Mouse (Mus musculus) hindbrain, embryonic 14.5 days (tissue): ENCODE results near the gene Metrn. TPM values are rescaled to one million over a fixed set of nuclear protein-coding genes. Genes with fewer than 3 reads are reported as not detected.

ENCODE experiments used
- ATAC-seq: fragments of 200-750 bp; cut with Nextera tagmentation; 2 replicates; pipeline ENCODE4 v1.8.0; 2017; ENCODE audit warnings: moderate number of reproducible peaks, mild to moderate bottlenecking, moderate TSS enrichment, moderate library complexity; ENCODE audit not compliant: low FRiP score
- DNase-seq: peaks from one replicate; pipeline ENCODE4 v3.0.0-alpha.2; 2015; ENCODE audit warnings: low spot score
- H3K27ac ChIP-seq: fragments of 300-500 bp; sonication (generic); 2 replicates; pipeline ENCODE4 v1.5.1; 2014; ENCODE audit warnings: mild to moderate bottlenecking, moderate library complexity
- H3K27me3 ChIP-seq: fragments of 300-500 bp; sonication (generic); 2 replicates; pipeline ENCODE4 v1.6.1; 2014; ENCODE audit warnings: mild to moderate bottlenecking, low read length, mixed read lengths; ENCODE audit not compliant: control insufficient read depth, insufficient read depth
- H3K36me3 ChIP-seq: fragments of 300-500 bp; sonication (generic); replicated peaks from 2 replicates; pipeline ENCODE4 v1.6.1; 2014; ENCODE audit not compliant: control insufficient read depth, insufficient read depth
- H3K4me1 ChIP-seq: fragments of 300-500 bp; sonication (generic); replicated peaks from 2 replicates; pipeline ENCODE4 v1.6.1; 2014; ENCODE audit warnings: antibody characterized with exemption, low read length, mixed read lengths; ENCODE audit not compliant: control insufficient read depth, insufficient read depth
- H3K4me2 ChIP-seq: fragments of 300-500 bp; sonication (generic); replicated peaks from 2 replicates; pipeline ENCODE4 v1.6.1; 2014; ENCODE audit warnings: mild to moderate bottlenecking, moderate library complexity
- H3K4me3 ChIP-seq: fragments of 300-500 bp; sonication (generic); replicated peaks from 2 replicates; pipeline ENCODE4 v1.5.1; 2014; ENCODE audit warnings: mild to moderate bottlenecking, low read length
- H3K9ac ChIP-seq: fragments of 300-500 bp; sonication (generic); 2 replicates; pipeline ENCODE4 v1.6.1; 2014
- H3K9me3 ChIP-seq: fragments of 300-500 bp; sonication (generic); 2 replicates; pipeline ENCODE4 v1.6.1; 2016; ENCODE audit warnings: low read length; ENCODE audit not compliant: control insufficient read depth
- WGBS: fragments of 180-500 bp; shearing (Covaris S2); extraction: QIAGEN DNeasy Blood & Tissue Kit; methylation state at CpG from one replicate; pipeline ENCODE4 v1.1.7; 2014; 5-methylcytosine and 5-hydroxymethylcytosine counted together
- polyA plus RNA-seq: library from polyadenylated mRNA; unstranded; fragments of >200 nt; fragmentation: Nextera tagmentation; extraction: Ambion mirVana; gene quantifications from 2 replicates; pipeline ENCODE4 v1.2.1, GENCODE M21; 2014

Gene Metrn
- polyA plus RNA-seq, 1 experiment from 2014 or later, result 11.8 TPM

DNA sequence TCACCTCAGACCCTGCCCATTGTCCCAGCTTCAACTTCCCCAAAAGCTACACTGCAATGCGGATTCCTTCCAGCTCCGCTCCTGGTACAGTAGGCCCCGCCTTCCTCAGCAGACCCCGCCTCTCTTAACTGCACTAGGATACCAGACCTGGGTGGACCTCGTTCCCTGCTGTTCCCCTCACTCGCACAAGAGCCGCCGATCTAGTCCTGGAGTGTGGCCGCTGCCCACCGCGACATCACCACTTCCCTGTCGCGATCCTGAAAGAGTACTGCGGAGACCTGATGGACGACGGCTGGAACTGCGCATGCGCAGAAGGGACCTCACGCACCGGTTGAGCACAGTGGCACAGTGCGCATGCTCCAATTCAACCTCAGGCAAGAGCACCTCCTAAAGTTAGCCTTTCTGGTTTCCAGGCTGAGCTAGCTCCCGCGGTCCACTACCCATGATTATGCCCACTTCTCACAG, 11.6 kb downstream of the Metrn start, which contains the start of gene Haghl:
Gene Haghl, minus strand, starts transcription at position 393 of the 465 bp plus-strand sequence.
- Histone ChIP-seq H3K4me3 (peak within 1 kb of the TSS; percentile 52), H3K9me3 (no peaks in the 10 kb centered on the region), H3K9ac (peak within 1 kb of the TSS; percentile 74), H3K4me1 (peaks cover 16% of the 10 kb centered on the region), H3K27me3 (no peaks in the 10 kb centered on the region), H3K36me3 (peaks cover 60% of the 10 kb centered on the region), H3K27ac (peak within 1 kb of the TSS; percentile 77), H3K4me2 (peak within 1 kb of the TSS; percentile 85)
- WGBS, result under 1% methylated on average over 23 of the region's 23 CpGs
- ATAC-seq (peak; percentile 81), DNase-seq (peak; percentile 98)

DNA sequence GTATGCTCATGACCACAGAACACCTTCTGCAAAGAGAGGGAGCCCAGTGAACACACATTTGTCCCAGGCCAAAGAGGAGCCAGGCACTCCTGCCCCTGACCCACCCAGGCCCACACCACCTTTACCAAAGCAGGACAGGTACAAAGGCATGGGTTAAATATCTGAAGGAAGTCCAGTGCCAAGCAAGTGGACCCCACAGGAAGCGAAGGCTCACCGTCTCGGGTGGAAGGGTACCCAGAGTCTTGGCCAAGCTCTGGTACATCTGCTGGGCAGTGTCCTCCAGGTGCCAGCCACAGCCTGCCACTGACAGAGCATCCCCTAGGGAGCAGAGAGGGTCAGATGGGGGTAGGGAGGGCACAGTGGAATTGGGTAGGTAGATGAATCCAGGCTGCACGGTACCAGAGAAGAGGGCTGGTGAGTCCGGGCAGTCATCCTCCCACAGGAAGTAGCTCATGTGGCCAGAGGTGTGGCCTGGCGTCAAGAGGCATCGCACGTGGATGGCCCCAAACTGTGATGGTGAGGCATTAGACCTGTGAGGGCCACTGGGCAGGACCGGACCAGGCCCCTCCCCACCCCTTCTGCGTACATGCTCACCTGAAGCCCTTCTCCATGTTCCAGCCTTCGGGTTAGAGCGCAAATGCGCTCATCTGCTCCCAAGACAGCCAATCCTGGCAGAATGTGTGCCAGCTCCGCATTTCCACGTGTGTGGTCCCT, 12.9 kb downstream of the Metrn start:
- Histone ChIP-seq H3K9me3 (no peaks in the 10 kb centered on the region), H3K4me1 (peaks cover 16% of the 10 kb centered on the region), H3K4me3 (peak overlapping the region; percentile 52), H3K27ac (no peak overlapping the region), H3K4me2 (peak overlapping the region; percentile 85), H3K9ac (peak overlapping the region; percentile 74), H3K27me3 (no peaks in the 10 kb centered on the region), H3K36me3 (peaks cover 59% of the 10 kb centered on the region)
- DNase-seq, result no peak
- WGBS, result 82% methylated on average over 15 of the region's 15 CpGs
- ATAC-seq, result no peak

DNA sequence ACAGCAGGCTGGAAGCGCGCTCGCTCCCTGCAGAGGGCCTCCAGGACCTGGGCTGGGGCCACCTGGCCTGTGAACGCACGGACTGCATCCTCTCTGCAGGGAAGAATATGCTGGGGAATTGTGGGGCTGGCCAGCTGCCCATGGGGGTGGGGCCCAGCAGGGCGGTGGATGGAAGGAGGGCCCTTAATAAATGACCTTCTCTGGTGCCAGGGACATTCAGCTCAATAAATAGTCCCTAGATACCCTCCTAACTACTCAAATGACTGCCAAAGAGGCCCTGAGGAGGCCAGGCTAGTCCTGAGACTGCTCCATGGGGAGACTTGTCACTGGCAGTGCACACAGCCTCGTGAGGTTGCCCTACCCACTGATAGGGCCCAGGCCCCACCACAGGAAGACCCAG, 13.8 kb downstream of the Metrn start:
- Histone ChIP-seq H3K27ac (no peak overlapping the region), H3K9me3 (no peaks in the 10 kb centered on the region), H3K9ac (0 out of 2 replicates have a peak overlapping the region, but pooled peaks have one; percentile 74), H3K4me3 (no peak overlapping the region), H3K27me3 (no peaks in the 10 kb centered on the region), H3K36me3 (peaks cover 59% of the 10 kb centered on the region), H3K4me1 (peaks cover 16% of the 10 kb centered on the region), H3K4me2 (no peak overlapping the region)
- ATAC-seq (no peak), DNase-seq (no peak)
- WGBS, result 76% methylated on average over 7 of the region's 7 CpGs

DNA sequence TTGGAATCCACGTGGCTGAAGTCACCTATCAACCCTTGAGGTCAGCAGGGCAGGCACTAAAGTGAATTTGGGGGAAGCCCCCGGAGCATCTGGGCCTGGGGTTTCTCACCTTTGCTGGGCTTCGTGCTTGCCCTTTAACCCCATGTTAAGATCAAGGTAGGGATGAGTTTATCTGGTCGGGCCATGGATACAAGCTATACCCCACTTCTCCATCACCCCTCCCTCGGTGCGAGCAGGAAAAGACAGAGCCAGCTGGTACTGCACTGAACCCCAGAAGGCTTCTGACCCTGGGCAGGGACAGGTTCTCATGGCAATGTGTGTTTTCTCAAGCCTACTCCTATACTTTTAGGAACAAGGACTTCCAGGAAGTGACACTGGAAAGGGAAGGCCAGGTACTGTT, 15.6 kb downstream of the Metrn start:
- Histone ChIP-seq H3K36me3 (peaks cover 58% of the 10 kb centered on the region), H3K4me2 (no peak overlapping the region), H3K9me3 (no peaks in the 10 kb centered on the region), H3K4me3 (no peak overlapping the region), H3K9ac (no peak overlapping the region), H3K27ac (no peak overlapping the region), H3K27me3 (no peaks in the 10 kb centered on the region), H3K4me1 (peaks cover 16% of the 10 kb centered on the region)
- 89% methylated on average over 6 of the region's 6 CpGs for WGBS
- DNase-seq, result no peak
- no peak for ATAC-seq

DNA sequence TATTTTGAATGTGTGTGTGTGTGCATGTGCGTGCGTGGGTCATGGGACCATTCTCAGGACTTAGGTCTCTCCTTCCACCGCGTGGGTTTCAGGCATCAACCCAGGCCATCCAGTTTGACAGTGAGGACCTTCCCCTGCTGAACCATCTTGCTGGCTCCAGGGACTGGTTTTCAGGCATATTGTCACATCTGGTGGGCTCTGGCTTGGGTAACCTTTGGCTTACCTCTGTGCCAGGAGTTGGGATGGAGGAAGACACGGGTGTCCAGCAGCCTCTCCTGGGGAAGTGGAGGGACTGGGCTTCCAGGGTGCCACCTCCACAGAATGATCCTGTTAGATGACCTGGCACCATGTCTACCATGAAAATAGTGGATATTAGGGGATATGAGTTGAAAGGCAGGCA, 19.0 kb downstream of the Metrn start:
- no peak overlapping the region for H3K4me3 ChIP-seq
- no peak overlapping the region for H3K9ac ChIP-seq
- H3K36me3 ChIP-seq, result peaks cover 45% of the 10 kb centered on the region
- H3K27ac ChIP-seq, result no peak overlapping the region
- H3K9me3 ChIP-seq, result no peaks in the 10 kb centered on the region
- no peaks in the 10 kb centered on the region for H3K27me3 ChIP-seq
- WGBS, result 98% methylated on average over 5 of the region's 5 CpGs
- H3K4me1 ChIP-seq, result peaks cover 8% of the 10 kb centered on the region; the same call in 1 of the 2 replicates
- H3K4me2 ChIP-seq, result no peak overlapping the region
- DNase-seq, result no peak
- no peak for ATAC-seq

DNA sequence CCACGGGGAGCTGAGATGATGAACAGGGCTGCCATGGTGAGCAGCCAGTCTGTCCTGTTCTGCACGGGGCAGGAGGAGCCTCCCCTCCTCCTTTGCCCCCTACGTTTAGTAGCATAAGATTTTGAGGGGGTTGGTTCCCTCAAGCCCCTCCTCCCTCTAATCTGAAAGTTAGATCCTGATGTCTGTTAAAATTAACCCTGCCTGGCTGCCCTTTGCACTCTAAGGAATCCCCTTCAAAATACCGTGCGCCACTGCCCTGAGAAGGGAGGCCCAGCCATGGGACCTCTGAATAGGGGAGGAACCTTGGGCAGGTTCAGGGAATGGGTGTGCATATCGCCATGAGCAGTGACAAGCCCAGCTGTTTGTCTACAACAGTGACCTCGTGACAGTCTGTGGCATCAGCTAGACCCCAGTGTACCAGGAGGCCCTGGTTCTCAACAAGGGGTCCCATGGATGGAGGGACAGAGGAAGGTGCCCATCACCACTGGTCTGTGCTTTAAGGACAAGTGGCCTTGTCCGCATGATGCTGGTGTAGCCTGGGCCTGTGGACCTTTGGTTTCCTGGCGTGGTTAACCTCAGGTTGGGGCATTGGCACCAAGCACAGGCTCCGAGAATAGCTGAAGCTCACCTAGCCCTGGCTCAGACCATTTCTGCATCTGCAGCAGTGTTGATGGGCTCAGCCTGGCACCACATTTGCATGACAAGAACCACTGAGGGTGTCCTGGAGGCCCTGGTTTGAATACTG, 21.4 kb downstream of the Metrn start:
- ATAC-seq (no peak), DNase-seq (no peak)
- Histone ChIP-seq H3K4me2 (no peak overlapping the region), H3K36me3 (peaks cover 21% of the 10 kb centered on the region), H3K9ac (no peak overlapping the region), H3K9me3 (no peaks in the 10 kb centered on the region), H3K4me1 (peaks cover 8% of the 10 kb centered on the region; the same call in 1 of the 2 replicates), H3K27me3 (no peaks in the 10 kb centered on the region), H3K27ac (no peak overlapping the region), H3K4me3 (no peak overlapping the region)
- WGBS, result 84% methylated on average over 10 of the region's 10 CpGs

DNA sequence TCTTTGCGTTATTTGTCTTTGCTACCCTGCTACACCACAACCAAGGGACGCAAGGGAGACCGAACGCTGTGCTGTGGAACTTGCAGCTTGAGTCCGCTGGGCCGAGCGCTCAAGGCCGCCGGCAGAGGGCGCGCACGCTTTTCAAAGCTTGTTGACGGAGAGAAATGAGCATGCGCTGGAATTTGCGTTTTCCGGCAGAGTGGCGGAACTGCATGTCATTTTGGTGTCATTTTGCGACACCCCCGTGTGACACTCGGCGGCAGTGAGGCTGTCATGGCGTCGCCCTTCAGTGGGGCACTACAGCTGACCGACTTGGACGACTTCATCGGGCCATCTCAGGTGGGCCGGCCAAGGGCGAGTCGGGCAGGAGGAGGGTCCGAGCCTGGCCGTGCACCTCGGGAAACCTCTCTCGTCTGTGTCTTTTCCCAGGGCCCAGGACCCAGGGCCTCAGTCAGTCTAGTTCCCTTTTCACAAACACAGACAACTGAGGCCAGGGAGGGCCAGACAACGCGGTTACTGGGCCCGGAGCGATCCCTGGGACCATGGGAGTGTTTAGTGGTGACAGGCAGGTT, 23.3 kb downstream of the Metrn start, which contains the start of gene Narfl:
Gene Narfl, plus strand, starts transcription at position 228 of the 572 bp plus-strand sequence.
- no peak within 1 kb of the TSS for H3K27ac ChIP-seq
- WGBS, result under 1% methylated on average over 37 of the region's 37 CpGs

DNA sequence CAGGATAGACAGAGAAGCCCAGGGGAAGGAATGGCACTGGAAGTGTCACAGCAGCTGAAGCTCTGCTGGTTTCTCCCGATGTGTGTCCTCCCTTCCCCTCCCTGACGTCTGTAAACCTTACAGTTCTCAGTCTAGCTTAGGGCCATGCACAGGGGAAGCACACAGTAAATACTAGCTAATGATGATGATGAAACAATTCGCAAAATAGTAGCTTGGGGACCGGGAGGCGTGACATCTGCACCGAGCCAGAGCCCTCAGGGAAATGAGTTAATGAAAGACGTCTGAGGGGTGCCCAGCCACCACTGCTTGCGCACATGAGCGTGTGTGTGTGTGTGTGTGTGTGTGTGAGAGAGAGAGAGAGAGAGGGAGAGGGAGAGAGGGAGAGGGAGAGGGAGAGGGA, 27.6 kb downstream of the Metrn start:
- Histone ChIP-seq H3K4me1 (peaks cover 4% of the 10 kb centered on the region; the same call in 1 of the 2 replicates), H3K9me3 (no peaks in the 10 kb centered on the region), H3K4me2 (no peak overlapping the region), H3K36me3 (no peaks in the 10 kb centered on the region), H3K27me3 (peaks cover 10% of the 10 kb centered on the region; the same call in 1 of the 2 replicates), H3K27ac (no peak overlapping the region), H3K9ac (no peak overlapping the region), H3K4me3 (no peak overlapping the region)
- WGBS, result 46% methylated on average over 9 of the region's 9 CpGs
- no peak for DNase-seq
- ATAC-seq, result no peak

More for the DNA sequence above, 23.3 kb downstream of the Metrn start, which contains the start of gene Narfl:
- H3K9ac ChIP-seq, result peak within 1 kb of the TSS; percentile 68
- H3K27me3 ChIP-seq, result peaks cover 4% of the 10 kb centered on the region; the same call in 1 of the 2 replicates
- no peaks in the 10 kb centered on the region for H3K9me3 ChIP-seq
- ATAC-seq (peak; percentile 88), DNase-seq (peak; percentile 99)
- H3K4me1 ChIP-seq, result peaks cover 8% of the 10 kb centered on the region; the same call in 1 of the 2 replicates
- H3K36me3 ChIP-seq, result peaks cover 9% of the 10 kb centered on the region; the same call in 1 of the 2 replicates
- peak within 1 kb of the TSS; percentile 54 for H3K4me2 ChIP-seq
- peak within 1 kb of the TSS; percentile 51 for H3K4me3 ChIP-seq

DNA sequence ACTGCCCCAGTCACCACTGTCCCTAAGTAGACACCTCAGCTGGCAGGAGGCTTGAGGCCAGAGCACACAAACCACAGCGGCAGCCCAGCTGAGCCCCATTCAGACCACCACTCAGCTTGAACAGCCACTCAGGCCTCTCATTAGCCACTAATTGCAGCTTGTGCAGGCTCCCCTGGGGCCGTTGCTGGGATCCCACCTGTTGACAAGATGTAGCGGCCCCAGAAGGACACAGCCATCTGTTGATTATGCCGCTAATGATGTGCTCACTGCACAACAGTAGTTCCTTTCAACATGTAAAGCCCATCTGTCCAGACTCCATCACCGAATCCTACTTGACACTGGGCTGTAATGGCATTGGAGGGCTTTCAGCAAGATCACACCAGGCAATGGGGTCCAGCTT, 31.1 kb downstream of the Metrn start:
- no peak overlapping the region for H3K4me2 ChIP-seq
- WGBS, result 34% methylated on average over 5 of the region's 5 CpGs
- DNase-seq, result no peak
- no peaks in the 10 kb centered on the region for H3K9me3 ChIP-seq
- peaks cover 10% of the 10 kb centered on the region; the same call in 1 of the 2 replicates for H3K27me3 ChIP-seq
- no peaks in the 10 kb centered on the region for H3K4me1 ChIP-seq
- H3K36me3 ChIP-seq, result no peaks in the 10 kb centered on the region
- no peak overlapping the region for H3K4me3 ChIP-seq
- ATAC-seq, result no peak
- no peak overlapping the region for H3K27ac ChIP-seq
- H3K9ac ChIP-seq, result no peak overlapping the region
